Mouse (Mus musculus) stomach, postnatal 0 days (tissue): Measurements from ENCODE around the gene Apol9a.

Source experiments
- CTCF ChIP-seq: IDR thresholded peaks from 2 replicates; pipeline ENCODE4 v1.5.1; 2016; ENCODE audit warnings: antibody characterized with exemption, low read depth, mild to moderate bottlenecking, moderate library complexity
- EP300 ChIP-seq: optimal IDR thresholded peaks from 2 replicates; pipeline ENCODE3; 2016; ENCODE audit warnings: antibody characterized with exemption

DNA sequence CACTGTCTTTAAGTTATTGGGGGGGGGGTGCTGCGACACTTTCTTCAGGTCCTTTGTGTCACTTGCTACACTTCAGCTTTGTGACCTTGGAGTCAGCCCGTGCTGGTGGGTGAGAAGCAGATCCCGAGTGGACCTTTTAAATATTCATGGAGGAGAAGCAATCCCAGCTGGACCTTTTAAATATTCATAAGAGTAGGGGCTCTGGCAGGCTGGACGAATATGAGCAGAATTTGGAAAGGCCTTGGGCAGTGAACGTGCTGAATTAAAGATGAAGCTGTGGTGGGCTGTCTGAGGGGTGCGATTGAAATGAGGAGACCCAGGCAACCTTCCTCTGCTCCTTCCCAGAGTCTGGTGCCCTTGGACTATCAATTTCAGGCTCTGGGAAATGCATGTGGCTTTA is 47.4 kb downstream of the Apol9a start:
- no peak for TF ChIP-seq CTCF
- TF ChIP-seq EP300 = no peak
